Mouse (Mus musculus) heart, adult 11 months (tissue): ENCODE measurements around the gene B3galt5.

ENCODE experiments used
- DNase-seq: peaks from one replicate; pipeline ENCODE4 v3.0.0; 2022

Gene B3galt5

GRCm38 (mm10) chr16:96235366-96235970 lies at the start of gene B3galt5:
TSS of gene B3galt5 (plus strand) at chr16:96235801.
- peak; percentile 55 for DNase-seq

- no peak for DNase-seq
Measured at GRCm38 (mm10) chr16:96187619-96188018, 48.0 kb upstream of the B3galt5 start.

GRCm38 (mm10) chr16:96191531-96192506 lies 43.8 kb upstream of the B3galt5 start, which contains the start of gene Lca5l:
TSS of gene Lca5l (minus strand) at chr16:96192271.
- DNase-seq: peak; percentile 100

- DNase-seq: peak; percentile 99
Measured at GRCm38 (mm10) chr16:96199913-96200701, 35.5 kb upstream of the B3galt5 start, which contains the start of gene Sh3bgr. TSS of gene Sh3bgr (plus strand) at chr16:96200450.

GRCm38 (mm10) chr16:96200702-96201028 lies 34.9 kb upstream of the B3galt5 start:
- peak; percentile 91 for DNase-seq

GRCm38 (mm10) chr16:96201485-96202232 lies 33.9 kb upstream of the B3galt5 start:
- DNase-seq: no peak

- peak; percentile 89 for DNase-seq
Measured at GRCm38 (mm10) chr16:96209789-96210188, 25.8 kb upstream of the B3galt5 start.

GRCm38 (mm10) chr16:96210856-96211255 lies 24.7 kb upstream of the B3galt5 start:
- peak; percentile 86 for DNase-seq

GRCm38 (mm10) chr16:96213027-96213426 lies 22.6 kb upstream of the B3galt5 start:
- DNase-seq: peak; percentile 98

- DNase-seq: peak; percentile 97
Measured at GRCm38 (mm10) chr16:96221491-96221890, 14.1 kb upstream of the B3galt5 start.

- peak; percentile 85 for DNase-seq
Measured at GRCm38 (mm10) chr16:96221959-96222358, 13.6 kb upstream of the B3galt5 start.

- DNase-seq: peak; percentile 72
Measured at GRCm38 (mm10) chr16:96222452-96222851, 13.1 kb upstream of the B3galt5 start.

GRCm38 (mm10) chr16:96228438-96228837 lies 7.2 kb upstream of the B3galt5 start:
- DNase-seq: peak; percentile 82

- DNase-seq: peak; percentile 96
Measured at GRCm38 (mm10) chr16:96229044-96229555, 6.5 kb upstream of the B3galt5 start.

GRCm38 (mm10) chr16:96230411-96230810 lies 5.2 kb upstream of the B3galt5 start:
- DNase-seq: peak; percentile 93

- peak; percentile 64 for DNase-seq
Measured at GRCm38 (mm10) chr16:96231251-96231650, 4.3 kb upstream of the B3galt5 start.

- DNase-seq: peak; percentile 51
Measured at GRCm38 (mm10) chr16:96231974-96232373, 3.6 kb upstream of the B3galt5 start.

- DNase-seq: peak; percentile 53
Measured at GRCm38 (mm10) chr16:96233996-96234395, 1.6 kb upstream of the B3galt5 start.

- peak; percentile 62 for DNase-seq
Measured at GRCm38 (mm10) chr16:96244496-96244895, 8.9 kb downstream of the B3galt5 start.

GRCm38 (mm10) chr16:96249635-96250034 lies 14.0 kb downstream of the B3galt5 start:
- DNase-seq: peak; percentile 79

- peak; percentile 87 for DNase-seq
Measured at GRCm38 (mm10) chr16:96252146-96252545, 16.5 kb downstream of the B3galt5 start.

- no peak for DNase-seq
Measured at GRCm38 (mm10) chr16:96258429-96258828, 22.8 kb downstream of the B3galt5 start.
